Mouse (Mus musculus) heart, embryonic 10.5 days (tissue): ENCODE measurements at regions not wholly inside any gene's neighbourhood (a gene's known extent, or its start where the extent isn't known, plus 50 kb on each side); places are given as distances from the start of the nearest gene placed in this dataset.
A peak's percentile ranks its signal among the peaks of the same experiment; 100 is the strongest.

Experiments
- DNase-seq: peaks from one replicate; pipeline ENCODE4 v3.0.0-alpha.2; 2017; ENCODE audit warnings: low spot score
- H3K27ac ChIP-seq: fragments of 300-500 bp; sonication (generic); 2 replicates; pipeline ENCODE4 v1.5.1; 2016; ENCODE audit warnings: mild to moderate bottlenecking
- H3K27me3 ChIP-seq: fragments of 300-500 bp; sonication (generic); 2 replicates; pipeline ENCODE4 v1.6.1; 2016; ENCODE audit warnings: mild to moderate bottlenecking; ENCODE audit not compliant: poor library complexity, insufficient read depth, severe bottlenecking
- H3K36me3 ChIP-seq: fragments of 300-500 bp; sonication (generic); 2 replicates; pipeline ENCODE4 v1.6.1; 2016; ENCODE audit warnings: mild to moderate bottlenecking, moderate library complexity
- H3K4me1 ChIP-seq: fragments of 300-500 bp; sonication (generic); 2 replicates; pipeline ENCODE4 v1.6.1; 2016; ENCODE audit warnings: mild to moderate bottlenecking
- H3K4me3 ChIP-seq: fragments of 300-500 bp; sonication (generic); 2 replicates; pipeline ENCODE4 v1.5.1; 2016; ENCODE audit warnings: mild to moderate bottlenecking, moderate library complexity
- H3K9me3 ChIP-seq: fragments of 300-500 bp; sonication (generic); 2 replicates; pipeline ENCODE4 v1.6.1; 2016; ENCODE audit warnings: mild to moderate bottlenecking, moderate library complexity
- WGBS: fragments of 180-500 bp; shearing (Covaris S2); methylation state at CpG from one replicate; pipeline ENCODE4 v1.1.7; 2016; 5-methylcytosine and 5-hydroxymethylcytosine counted together

DNA sequence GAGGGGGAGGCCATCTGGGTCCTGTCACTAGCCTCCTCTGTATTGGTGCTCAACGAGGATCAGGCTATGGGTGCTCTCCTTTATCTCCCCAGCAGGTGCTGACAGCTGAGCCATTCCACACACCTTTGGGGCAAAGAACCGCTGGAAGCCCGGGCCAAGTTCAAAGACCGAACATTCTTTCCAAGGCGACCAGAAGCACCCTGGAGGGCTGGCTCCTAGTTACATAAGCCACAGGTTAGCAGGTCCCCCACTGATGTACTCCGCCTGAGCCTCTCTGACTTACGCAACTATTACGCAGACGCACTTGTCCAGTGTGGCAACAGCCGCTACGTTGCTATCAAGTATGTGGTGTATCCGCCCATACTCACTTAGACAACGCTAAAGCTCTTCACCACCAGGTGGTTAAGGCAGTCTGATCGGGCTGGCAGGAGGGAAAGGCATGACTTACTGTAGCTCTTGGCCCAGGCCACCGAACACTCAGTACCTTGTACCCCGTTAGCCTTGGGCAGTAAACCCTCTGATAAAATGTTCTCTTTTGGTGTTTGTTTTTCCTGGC is 69.2 kb downstream of the Gm33543 start:
- peak overlapping the region; percentile 42; the same call in 1 of the 2 replicates for H3K27ac ChIP-seq
- H3K9me3 ChIP-seq: no peaks in the 10 kb centered on the region
- peak; percentile 90 for DNase-seq
- 40% methylated on average over 16 of the region's 16 CpGs for WGBS
- peaks cover 33% of the 10 kb centered on the region for H3K4me1 ChIP-seq
- H3K36me3 ChIP-seq: no peaks in the 10 kb centered on the region
- H3K27me3 ChIP-seq: no peaks in the 10 kb centered on the region
- 0 out of 2 replicates have a peak overlapping the region, but pooled peaks have one; percentile 8 for H3K4me3 ChIP-seq

DNA sequence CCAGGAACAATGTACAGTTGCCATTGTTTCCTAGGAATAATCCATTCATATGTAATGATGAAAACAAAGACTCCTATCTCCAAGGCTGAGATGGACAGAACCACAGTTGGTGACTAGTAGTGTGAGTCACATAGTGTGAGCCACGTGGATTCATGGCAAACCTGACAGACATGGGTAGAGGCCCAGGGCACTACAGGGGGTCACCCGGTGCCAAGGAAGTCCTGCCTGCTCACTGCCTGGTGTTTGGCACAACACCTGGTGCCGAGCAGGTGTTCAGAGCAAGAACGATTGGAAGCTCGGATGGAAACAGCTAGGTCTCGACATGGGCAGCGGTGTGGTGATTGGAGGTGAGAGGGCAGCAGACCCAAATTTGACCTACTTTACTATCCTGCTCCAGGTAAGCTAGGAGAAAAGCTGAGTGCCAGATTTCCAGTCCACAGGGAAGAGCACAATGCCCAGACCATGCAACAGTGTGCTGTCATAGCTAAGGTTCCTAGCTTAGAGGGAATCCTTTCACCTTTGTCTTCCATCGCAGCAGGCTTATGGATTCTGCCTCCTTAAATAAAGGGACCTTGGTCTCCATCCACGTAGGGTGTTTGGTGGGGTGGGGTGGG is 69.8 kb downstream of the Gm33543 start:
- Histone ChIP-seq H3K4me3 (no peak overlapping the region), H3K9me3 (no peaks in the 10 kb centered on the region), H3K27me3 (no peaks in the 10 kb centered on the region), H3K36me3 (no peaks in the 10 kb centered on the region), H3K27ac (peak overlapping the region; percentile 42; the same call in 1 of the 2 replicates), H3K4me1 (peaks cover 33% of the 10 kb centered on the region)
- 74% methylated on average over 9 of the region's 9 CpGs for WGBS
- DNase-seq: no peak

DNA sequence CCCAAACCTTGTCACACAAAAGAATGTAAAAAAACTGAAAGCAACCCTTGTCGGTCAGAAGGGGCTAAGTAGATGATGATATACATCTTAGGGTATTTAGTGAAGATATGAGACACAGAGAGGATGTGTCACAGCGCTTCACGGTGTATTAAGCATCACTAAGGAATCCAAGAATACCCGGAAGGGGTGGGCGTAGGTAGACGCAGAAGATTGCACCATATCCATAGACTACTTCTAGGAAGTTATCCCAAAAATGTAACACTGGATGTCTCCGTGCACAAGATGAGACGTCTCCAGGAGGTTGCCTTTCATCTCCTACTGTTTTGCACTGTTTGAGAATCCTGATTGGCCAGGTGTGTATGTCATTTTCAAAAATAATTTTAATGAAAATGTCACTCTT is 73.8 kb downstream of the Gm33543 start:
- no peak overlapping the region for H3K4me3 ChIP-seq
- peaks cover 11% of the 10 kb centered on the region for H3K4me1 ChIP-seq
- no peaks in the 10 kb centered on the region for H3K36me3 ChIP-seq
- DNase-seq: no peak
- no peaks in the 10 kb centered on the region for H3K9me3 ChIP-seq
- H3K27me3 ChIP-seq: no peaks in the 10 kb centered on the region; the same call in 1 of the 2 replicates
- no peak overlapping the region for H3K27ac ChIP-seq
- 79% methylated on average over 8 of the region's 8 CpGs for WGBS

DNA sequence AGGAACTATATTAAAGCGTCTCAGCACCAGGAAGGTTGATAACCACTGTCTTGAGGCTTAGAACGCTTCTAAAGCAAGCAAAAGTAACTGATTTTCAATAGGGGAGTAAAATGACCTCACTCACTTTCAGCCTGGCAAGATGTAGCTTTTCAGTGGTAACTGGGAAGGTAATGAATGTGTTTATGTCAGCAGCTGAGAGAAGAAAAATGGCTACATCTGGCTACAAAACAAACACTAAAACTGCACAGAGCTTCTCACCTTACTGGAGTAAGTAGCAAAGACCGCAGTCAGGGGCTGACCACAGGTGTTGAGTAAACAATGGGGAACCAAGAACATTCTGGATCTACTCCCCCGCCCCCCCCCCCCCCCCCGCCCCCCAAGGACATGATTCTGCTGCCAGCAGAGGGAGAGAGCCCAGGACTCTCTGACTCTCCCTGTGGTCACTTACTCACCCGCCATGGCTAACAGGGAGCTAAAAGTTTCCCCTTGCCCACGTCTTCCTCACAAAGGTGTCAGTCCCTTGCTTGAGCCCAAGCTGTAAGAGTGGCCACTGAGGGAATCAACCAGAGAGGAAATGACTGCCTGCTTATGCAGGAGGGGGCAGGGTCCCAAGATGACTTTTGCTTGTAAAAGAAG is 75.1 kb downstream of the Gm33543 start:
- Histone ChIP-seq H3K4me1 (no peaks in the 10 kb centered on the region), H3K9me3 (no peaks in the 10 kb centered on the region), H3K36me3 (no peaks in the 10 kb centered on the region), H3K27ac (no peak overlapping the region), H3K27me3 (no peaks in the 10 kb centered on the region; the same call in 1 of the 2 replicates), H3K4me3 (no peak overlapping the region)
- DNase-seq: no peak
- 46% methylated on average over 7 of the region's 7 CpGs for WGBS

DNA sequence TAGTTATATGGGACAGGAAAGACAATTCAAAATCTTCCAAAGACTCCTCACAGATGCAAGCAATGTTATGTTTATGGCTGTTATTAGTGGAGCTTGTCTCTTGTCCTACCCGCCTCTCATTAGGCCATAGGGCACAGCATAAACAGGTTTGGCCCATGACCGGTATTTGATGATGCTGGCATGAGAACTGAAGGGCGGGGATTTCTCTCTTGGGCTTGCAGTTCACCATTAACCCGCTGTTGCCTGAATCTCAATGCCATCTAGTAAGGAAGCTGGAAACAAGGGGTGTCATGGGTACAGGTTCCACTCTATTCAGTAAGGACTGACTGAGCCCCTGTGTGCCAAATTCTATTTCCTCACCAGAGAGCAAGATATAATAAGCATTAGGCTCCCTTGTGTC is 78.6 kb downstream of the Gm33543 start:
- Histone ChIP-seq H3K27ac (no peak overlapping the region), H3K4me1 (peaks cover 7% of the 10 kb centered on the region), H3K9me3 (no peaks in the 10 kb centered on the region), H3K4me3 (no peak overlapping the region), H3K36me3 (no peaks in the 10 kb centered on the region), H3K27me3 (no peaks in the 10 kb centered on the region; the same call in 1 of the 2 replicates)
- DNase-seq: no peak
- 79% methylated on average over 4 of the region's 4 CpGs for WGBS

DNA sequence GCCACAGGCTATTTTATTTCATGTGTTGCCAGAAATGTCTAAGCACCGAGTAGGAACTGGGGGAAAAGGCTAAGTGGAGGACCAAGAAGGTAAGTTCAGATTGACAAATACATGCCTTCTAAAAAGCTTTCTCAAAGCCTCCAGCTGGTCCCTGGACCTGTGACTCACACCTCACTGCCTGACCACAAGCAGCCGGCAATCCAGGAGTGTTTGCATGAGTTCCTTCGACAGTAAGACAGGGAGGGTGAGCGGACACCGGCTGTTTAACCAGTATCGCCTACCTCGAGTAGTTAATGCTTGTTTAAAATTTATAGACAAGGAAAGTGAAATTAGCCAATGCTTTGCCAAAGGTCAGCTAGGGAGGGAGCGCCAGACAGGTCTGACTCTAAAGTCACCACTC is 80.1 kb downstream of the Gm33543 start:
- H3K36me3 ChIP-seq: no peaks in the 10 kb centered on the region
- H3K9me3 ChIP-seq: no peaks in the 10 kb centered on the region
- DNase-seq: no peak
- WGBS: 62% methylated on average over 8 of the region's 8 CpGs
- H3K27me3 ChIP-seq: no peaks in the 10 kb centered on the region; the same call in 1 of the 2 replicates
- peaks cover 7% of the 10 kb centered on the region for H3K4me1 ChIP-seq
- no peak overlapping the region for H3K4me3 ChIP-seq
- no peak overlapping the region for H3K27ac ChIP-seq

DNA sequence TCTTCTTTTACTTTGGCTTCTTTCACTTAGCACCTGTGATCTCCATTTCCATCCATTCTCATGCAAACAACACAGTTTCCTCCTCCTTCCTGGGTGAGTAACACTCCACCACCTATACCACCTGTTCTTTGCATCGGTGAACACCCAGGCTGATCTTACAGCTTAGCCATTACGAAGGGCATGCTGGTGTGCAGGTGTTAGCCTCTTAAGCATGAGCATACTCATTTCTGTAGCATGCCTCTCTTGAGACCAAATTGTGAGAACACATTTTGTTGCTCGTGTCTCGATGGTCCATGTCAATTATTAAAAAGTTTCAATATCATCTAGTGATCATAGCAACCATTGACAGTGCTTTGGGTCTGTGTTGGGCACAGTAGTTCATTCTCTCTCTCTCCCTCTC is 80.8 kb downstream of the Gm33543 start:
- WGBS: 88% methylated on average over 4 of the region's 4 CpGs
- Histone ChIP-seq H3K27ac (no peak overlapping the region), H3K36me3 (no peaks in the 10 kb centered on the region), H3K9me3 (no peaks in the 10 kb centered on the region), H3K4me3 (no peak overlapping the region), H3K4me1 (peaks cover 7% of the 10 kb centered on the region), H3K27me3 (no peaks in the 10 kb centered on the region; the same call in 1 of the 2 replicates)
- DNase-seq: no peak

DNA sequence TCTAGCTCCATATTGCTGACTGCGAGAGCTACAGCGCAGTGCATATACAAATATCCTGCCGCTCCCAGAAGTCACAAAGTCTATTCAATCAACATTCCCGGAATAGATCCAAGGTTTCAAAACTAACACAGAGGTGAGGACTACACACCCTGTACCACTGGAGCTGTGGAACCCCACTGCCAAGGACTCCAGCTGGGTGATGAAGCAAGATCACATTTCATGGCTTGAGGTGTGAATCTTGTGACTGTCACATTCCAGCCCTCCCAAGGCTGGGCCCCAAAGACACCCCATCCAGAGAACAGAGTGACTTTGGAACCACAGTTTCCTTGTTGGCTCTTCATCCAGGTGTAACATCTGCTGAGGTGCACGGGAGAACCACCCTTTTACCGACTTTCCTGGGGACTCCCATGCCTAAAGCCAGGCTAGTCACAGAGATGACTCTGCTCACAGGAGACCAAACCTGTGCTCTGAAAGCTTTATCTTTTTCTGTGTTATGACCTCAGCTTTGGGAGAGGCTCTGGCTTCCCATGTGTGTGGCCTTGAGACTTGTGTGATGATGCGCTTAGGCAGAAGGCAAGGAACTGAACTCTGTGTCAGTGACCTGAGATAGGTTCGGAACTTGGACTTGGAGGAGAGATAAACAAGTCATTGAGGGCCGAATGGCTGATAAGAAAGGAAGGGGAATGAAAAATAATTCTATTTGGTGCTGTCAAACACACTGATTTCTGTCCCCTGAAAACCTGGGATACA is 82.4 kb downstream of the Gm33543 start:
- Histone ChIP-seq H3K27ac (no peak overlapping the region), H3K4me3 (no peak overlapping the region), H3K9me3 (no peaks in the 10 kb centered on the region), H3K36me3 (no peaks in the 10 kb centered on the region), H3K4me1 (peaks cover 7% of the 10 kb centered on the region), H3K27me3 (no peaks in the 10 kb centered on the region)
- 57% methylated on average over 9 of the region's 9 CpGs for WGBS
- DNase-seq: no peak

DNA sequence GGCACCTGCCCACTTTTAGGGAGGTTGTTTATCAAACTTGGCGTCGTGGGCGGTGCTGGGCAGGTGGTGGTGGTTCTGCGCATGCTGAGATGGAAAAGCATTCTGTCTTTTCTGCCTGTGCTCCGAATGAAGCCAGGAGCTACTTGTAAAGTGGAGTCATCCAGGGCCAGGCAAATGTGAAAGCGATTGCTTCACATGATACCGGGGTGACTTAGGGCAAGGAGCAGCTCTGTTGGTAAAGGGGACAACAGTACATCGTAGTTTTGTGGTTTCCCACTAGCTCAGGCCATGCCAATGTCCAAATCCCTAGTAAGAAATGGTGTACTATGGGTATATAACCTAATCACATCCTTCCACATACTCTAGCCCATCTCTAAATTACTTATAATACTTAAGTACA is 84.5 kb downstream of the Gm33543 start:
- Histone ChIP-seq H3K27me3 (no peaks in the 10 kb centered on the region), H3K4me1 (peaks cover 7% of the 10 kb centered on the region), H3K27ac (no peak overlapping the region), H3K36me3 (no peaks in the 10 kb centered on the region), H3K4me3 (no peak overlapping the region), H3K9me3 (no peaks in the 10 kb centered on the region)
- 91% methylated on average over 8 of the region's 8 CpGs for WGBS
- no peak for DNase-seq

DNA sequence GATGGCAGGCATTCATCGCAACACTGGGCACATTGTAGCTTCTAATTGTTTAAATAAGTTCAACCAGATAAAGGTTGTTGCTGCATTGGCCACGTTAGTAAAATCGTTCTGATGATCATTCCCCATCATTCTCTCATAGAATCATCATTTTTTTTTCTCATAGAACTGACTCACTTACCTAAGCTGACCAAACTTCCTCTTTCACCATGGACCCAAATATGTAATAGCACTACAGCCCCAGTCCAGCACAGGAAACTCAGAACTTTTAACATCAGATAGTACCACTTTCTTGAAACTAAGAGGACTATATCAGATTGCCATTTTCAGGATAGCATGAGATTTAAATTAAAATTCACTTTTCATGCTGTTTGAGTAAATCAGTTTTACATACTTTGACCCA is 82.2 kb upstream of the Anapc15-ps start:
- Histone ChIP-seq H3K36me3 (no peaks in the 10 kb centered on the region), H3K27me3 (no peaks in the 10 kb centered on the region), H3K9me3 (no peaks in the 10 kb centered on the region), H3K4me1 (peaks cover 5% of the 10 kb centered on the region), H3K4me3 (no peak overlapping the region), H3K27ac (no peak overlapping the region)
- 85% methylated on average over 3 of the region's 3 CpGs for WGBS
- no peak for DNase-seq

DNA sequence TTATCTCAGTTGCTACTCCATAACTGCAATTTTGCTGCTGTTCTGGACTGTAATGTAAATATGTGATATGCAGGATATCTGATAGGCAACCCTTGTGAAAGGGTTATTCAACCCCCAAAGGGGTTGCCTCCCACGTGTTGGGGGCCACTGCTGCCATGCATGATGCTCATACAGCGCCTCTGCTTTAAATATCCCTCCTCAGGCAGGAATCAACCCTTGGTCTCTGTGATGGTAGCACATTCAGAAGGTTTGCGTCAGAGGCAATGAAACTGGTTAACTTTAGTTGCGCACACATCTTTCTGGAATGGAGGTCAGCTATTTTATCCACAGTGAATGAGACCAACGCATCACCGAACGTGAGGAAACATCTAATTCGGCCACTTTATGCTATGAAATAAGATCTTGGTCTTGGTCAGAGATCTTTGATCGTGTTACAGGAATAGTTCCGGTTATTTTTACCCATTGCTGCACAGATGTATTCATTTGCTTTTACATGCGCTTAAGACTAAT is 80.2 kb upstream of the Anapc15-ps start:
- Histone ChIP-seq H3K4me1 (no peaks in the 10 kb centered on the region), H3K4me3 (no peak overlapping the region), H3K27me3 (no peaks in the 10 kb centered on the region), H3K9me3 (no peaks in the 10 kb centered on the region), H3K27ac (no peak overlapping the region), H3K36me3 (no peaks in the 10 kb centered on the region)
- no peak for DNase-seq
- WGBS: 87% methylated on average over 11 of the region's 11 CpGs

DNA sequence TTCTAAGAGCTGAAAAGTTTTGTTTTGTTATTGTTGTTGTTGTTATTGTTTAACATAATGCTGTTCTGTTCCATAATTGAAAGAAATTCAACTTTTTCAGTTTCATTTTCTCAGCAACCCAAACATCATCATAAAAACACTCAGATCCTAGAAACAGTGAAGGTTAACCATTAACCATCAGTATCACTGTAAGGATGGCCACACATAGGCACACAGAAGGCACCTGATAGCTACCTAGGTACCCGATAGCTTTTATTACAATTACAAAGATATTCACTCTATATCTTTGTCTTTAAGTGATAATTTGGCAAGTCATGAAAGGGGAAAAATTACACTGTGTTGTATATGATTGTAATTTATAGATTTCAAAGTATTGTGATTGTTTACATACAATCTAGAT is 75.1 kb upstream of the Anapc15-ps start:
- no peak overlapping the region for H3K4me3 ChIP-seq
- H3K27ac ChIP-seq: no peak overlapping the region
- peaks cover 7% of the 10 kb centered on the region; the same call in 1 of the 2 replicates for H3K4me1 ChIP-seq
- no peak for DNase-seq
- H3K27me3 ChIP-seq: no peaks in the 10 kb centered on the region
- H3K36me3 ChIP-seq: no peaks in the 10 kb centered on the region
- H3K9me3 ChIP-seq: no peaks in the 10 kb centered on the region
- WGBS: 83% methylated on average over 1 of the region's 1 CpGs

DNA sequence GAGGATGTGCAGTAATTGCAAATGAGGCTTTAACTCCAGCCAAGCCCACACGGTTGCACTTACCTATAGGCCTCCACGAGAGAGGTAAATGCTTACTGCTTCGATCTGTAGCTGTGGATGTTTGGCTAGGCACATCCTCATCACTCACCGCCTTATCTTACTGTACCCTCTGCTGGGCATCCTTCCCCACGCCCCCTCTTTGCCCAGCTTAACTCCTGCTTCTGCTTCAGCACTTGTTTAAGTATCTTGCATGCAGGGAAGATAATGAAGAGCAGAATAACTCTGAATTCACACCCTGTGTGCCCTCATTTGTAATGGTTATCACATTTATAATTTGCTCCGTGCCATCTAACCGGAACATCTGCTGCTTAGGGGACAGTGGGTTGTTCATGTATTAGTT is 74.7 kb upstream of the Anapc15-ps start:
- Histone ChIP-seq H3K4me1 (peaks cover 7% of the 10 kb centered on the region; the same call in 1 of the 2 replicates), H3K4me3 (no peak overlapping the region), H3K27ac (no peak overlapping the region), H3K9me3 (no peaks in the 10 kb centered on the region), H3K27me3 (no peaks in the 10 kb centered on the region), H3K36me3 (no peaks in the 10 kb centered on the region)
- 67% methylated on average over 7 of the region's 7 CpGs for WGBS
- no peak for DNase-seq
